Mouse (Mus musculus) liver, postnatal 0 days (tissue): ENCODE data around the gene Fam131a. TPM values are rescaled to one million over a fixed set of nuclear protein-coding genes. Genes with fewer than 3 reads are reported as not detected.

Experiments used
- ATAC-seq: fragments of 200-750 bp; cut with Nextera tagmentation; 2 replicates; pipeline ENCODE4 v1.8.0; 2017; ENCODE audit warnings: mild to moderate bottlenecking, moderate library complexity
- DNase-seq: peaks from one replicate; pipeline ENCODE4 v3.0.0-alpha.2; 2016
- H3K27ac ChIP-seq: fragments of 300-500 bp; sonication (generic); 2 replicates; pipeline ENCODE4 v1.5.1; 2014; ENCODE audit warnings: antibody characterized with exemption, moderate library complexity, mild to moderate bottlenecking, low read depth
- H3K27me3 ChIP-seq: fragments of 300-500 bp; sonication (generic); 2 replicates; pipeline ENCODE4 v1.6.1; 2014; ENCODE audit warnings: low read length, control low read depth, mixed read lengths; ENCODE audit not compliant: insufficient read depth
- H3K36me3 ChIP-seq: fragments of 300-500 bp; sonication (generic); replicated peaks from 2 replicates; pipeline ENCODE4 v1.6.1; 2014; ENCODE audit warnings: mild to moderate bottlenecking, control low read depth, low read length, moderate library complexity, mixed read lengths; ENCODE audit not compliant: insufficient read depth
- H3K4me1 ChIP-seq: fragments of 300-500 bp; sonication (generic); 2 replicates; pipeline ENCODE4 v1.6.1; 2014; ENCODE audit warnings: antibody characterized with exemption, mild to moderate bottlenecking, control low read depth; ENCODE audit not compliant: insufficient read depth
- H3K4me2 ChIP-seq: fragments of 300-500 bp; sonication (generic); 2 replicates; pipeline ENCODE4 v1.6.1; 2014; ENCODE audit warnings: low read depth, mild to moderate bottlenecking, low read length, moderate library complexity, mixed read lengths
- H3K4me3 ChIP-seq: fragments of 300-500 bp; sonication (generic); 2 replicates; pipeline ENCODE4 v1.5.1; 2014; ENCODE audit warnings: low read depth, low read length
- H3K9ac ChIP-seq: fragments of 300-500 bp; sonication (generic); replicated peaks from 2 replicates; pipeline ENCODE4 v1.6.1; 2014; ENCODE audit warnings: mild to moderate bottlenecking, moderate library complexity
- H3K9me3 ChIP-seq: fragments of 300-500 bp; sonication (generic); 2 replicates; pipeline ENCODE4 v1.6.1; 2016; ENCODE audit warnings: mild to moderate bottlenecking, control low read depth, low read length, mixed read lengths
- CTCF ChIP-seq: sonication (generic); IDR thresholded peaks from 2 replicates; pipeline ENCODE4 v1.5.1; 2016; ENCODE audit warnings: antibody characterized with exemption, low read depth
- EP300 ChIP-seq: IDR thresholded peaks from 2 replicates; pipeline ENCODE4 v1.6.1; 2016; ENCODE audit warnings: antibody characterized with exemption, low read depth, mild to moderate bottlenecking
- WGBS: fragments of 180-500 bp; shearing (Covaris S2); extraction: QIAGEN DNeasy Blood & Tissue Kit; methylation state at CpG from one replicate; pipeline ENCODE4 v1.1.7; 2014; ENCODE audit not compliant: insufficient replicate concordance; 5-methylcytosine and 5-hydroxymethylcytosine counted together
- polyA plus RNA-seq: library from polyadenylated mRNA; unstranded; fragments of >200 nt; fragmentation: Nextera tagmentation; extraction: Ambion mirVana; gene quantifications from 2 replicates; pipeline ENCODE4 v1.2.1, GENCODE M21; 2015

Fam131a gene
- polyA plus RNA-seq, 1 experiment from 2014 or later = 0.88 TPM

DNA sequence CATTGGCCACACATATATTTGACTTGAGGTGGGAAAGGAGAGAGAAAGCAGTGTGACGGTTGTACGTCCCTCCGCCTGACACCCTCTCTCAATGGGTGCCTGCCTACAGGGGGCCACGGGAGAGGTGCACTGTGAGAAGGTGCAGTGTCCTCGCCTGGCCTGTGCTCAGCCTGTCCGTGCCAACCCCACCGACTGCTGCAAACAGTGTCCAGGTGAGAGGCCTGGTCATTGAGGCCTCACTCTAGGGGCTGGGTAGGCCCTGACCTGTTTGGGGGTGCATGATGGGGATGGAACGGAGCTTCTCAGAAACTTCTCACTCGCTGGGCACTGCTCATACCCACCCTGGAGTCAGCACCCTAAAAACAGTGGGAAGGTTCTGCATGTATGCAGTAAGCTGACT, 46.8 kb downstream of the Fam131a start:
- 87% methylated on average over 9 of the region's 9 CpGs for WGBS

DNA sequence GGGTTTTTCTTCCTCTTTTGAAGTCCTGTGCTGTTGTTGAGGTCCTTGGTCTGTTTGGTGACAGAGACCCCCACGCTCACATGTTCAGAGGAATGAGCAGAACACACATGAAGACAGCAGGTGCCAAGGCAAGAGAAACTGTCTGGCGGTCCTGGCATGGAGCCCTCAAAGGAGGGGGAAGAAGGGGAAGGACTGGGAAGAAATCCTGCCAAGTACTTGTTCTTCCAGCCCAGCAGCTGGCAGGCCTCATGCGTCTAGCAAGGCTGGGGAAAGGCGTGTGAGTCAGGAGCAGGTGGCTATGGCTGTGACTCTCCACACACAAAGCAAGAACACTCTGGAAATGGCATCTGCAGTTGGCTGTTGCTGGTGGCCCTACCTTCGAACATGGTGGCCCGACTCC, 53.6 kb downstream of the Fam131a start:
- no peak overlapping the region for H3K4me3 ChIP-seq
- no peak for TF ChIP-seq EP300
- TF ChIP-seq CTCF = no peak
- H3K9me3 ChIP-seq = no peaks in the 10 kb centered on the region
- no peaks in the 10 kb centered on the region for H3K4me1 ChIP-seq
- no peak overlapping the region for H3K4me2 ChIP-seq
- WGBS = 63% methylated on average over 6 of the region's 6 CpGs
- H3K9ac ChIP-seq = no peak overlapping the region
- no peaks in the 10 kb centered on the region for H3K36me3 ChIP-seq
- no peaks in the 10 kb centered on the region for H3K27me3 ChIP-seq
- no peak overlapping the region for H3K27ac ChIP-seq
- DNase-seq (no peak), ATAC-seq (no peak)

More for the DNA sequence above, 46.8 kb downstream of the Fam131a start:
- H3K9me3 ChIP-seq = no peaks in the 10 kb centered on the region
- TF ChIP-seq EP300 (no peak), CTCF (no peak)
- ATAC-seq (no peak), DNase-seq (no peak)
- H3K9ac ChIP-seq = no peak overlapping the region
- no peaks in the 10 kb centered on the region for H3K36me3 ChIP-seq
- no peak overlapping the region for H3K4me3 ChIP-seq
- H3K4me1 ChIP-seq = no peaks in the 10 kb centered on the region
- H3K4me2 ChIP-seq = no peak overlapping the region
- peaks cover 12% of the 10 kb centered on the region for H3K27me3 ChIP-seq
- H3K27ac ChIP-seq = no peak overlapping the region

DNA sequence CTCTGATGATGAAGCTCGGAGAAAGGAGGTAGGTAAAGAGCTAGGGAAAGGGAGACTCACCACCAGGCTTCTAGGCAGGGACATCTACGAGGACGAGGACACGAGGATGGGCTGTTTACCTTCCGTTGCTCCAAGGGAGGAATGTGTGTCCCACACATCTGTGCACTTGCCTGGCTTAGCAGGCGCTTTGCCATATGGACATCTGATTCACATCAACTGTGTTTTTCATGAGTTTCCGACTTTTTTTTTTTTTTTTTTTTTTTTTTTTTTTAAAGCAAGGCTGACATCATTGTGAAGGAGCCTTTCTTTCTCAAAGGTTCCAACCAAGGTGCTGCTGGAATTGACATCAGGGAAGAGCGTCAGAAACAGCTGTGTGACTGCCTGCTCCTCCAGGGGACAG, 57.5 kb downstream of the Fam131a start:
- ATAC-seq (no peak), DNase-seq (no peak)
- Histone ChIP-seq H3K9ac (no peak overlapping the region), H3K9me3 (no peaks in the 10 kb centered on the region), H3K4me1 (no peaks in the 10 kb centered on the region), H3K27me3 (no peaks in the 10 kb centered on the region), H3K27ac (no peak overlapping the region), H3K36me3 (no peaks in the 10 kb centered on the region), H3K4me2 (no peak overlapping the region), H3K4me3 (no peak overlapping the region)
- TF ChIP-seq CTCF = no peak
- TF ChIP-seq EP300 = no peak
- WGBS = 56% methylated on average over 8 of the region's 8 CpGs

Other genes with a start within 250 kb of the Fam131a start
- gene Eif2b5, start 194.4 kb upstream of the Fam131a start, polyA plus RNA-seq = 25.3 and 26.1 TPM in 2 replicates
- 3.0 and 3.5 TPM in 2 replicates for gene Dvl3, start 176.3 kb upstream of the Fam131a start, polyA plus RNA-seq
- 288 and 308 TPM in 2 replicates for gene Ap2m1, start 157.8 kb upstream of the Fam131a start, polyA plus RNA-seq
- 18.0 and 19.8 TPM in 2 replicates for gene Abcf3, start 144.7 kb upstream of the Fam131a start, polyA plus RNA-seq
- gene Vwa5b2, start 103.8 kb upstream of the Fam131a start, polyA plus RNA-seq = not detected in 2 replicates
- 20.4 and 23.3 TPM in 2 replicates for gene Eef1akmt4, start 81.6 kb upstream of the Fam131a start, polyA plus RNA-seq
- not detected in 2 replicates for gene Gm49333, start 81.6 kb upstream of the Fam131a start, polyA plus RNA-seq
- gene Alg3, start 81.5 kb upstream of the Fam131a start, polyA plus RNA-seq = 18.6 and 19.0 TPM in 2 replicates
- 0.11 and 0.13 TPM in 2 replicates for gene Camk2n2, start 72.0 kb upstream of the Fam131a start, polyA plus RNA-seq
- gene Ece2, start 63.4 kb upstream of the Fam131a start, polyA plus RNA-seq = 0.14 TPM in 1 of 2 replicates, not detected in the other
- gene Psmd2, start 41.6 kb upstream of the Fam131a start, polyA plus RNA-seq = 97.0 and 110 TPM in 2 replicates
- gene Eif4g1, start 24.9 kb upstream of the Fam131a start, polyA plus RNA-seq = 65.6 and 70.9 TPM in 2 replicates
- 25.1 and 27.5 TPM in 2 replicates for gene Polr2h, start 24.4 kb downstream of the Fam131a start, polyA plus RNA-seq
- gene Clcn2, start 24.5 kb downstream of the Fam131a start, polyA plus RNA-seq = 3.6 and 4.7 TPM in 2 replicates
- 0.34 and 0.45 TPM in 2 replicates for gene Chrd, start 39.9 kb downstream of the Fam131a start, polyA plus RNA-seq
- gene Thpo, start 41.3 kb downstream of the Fam131a start, polyA plus RNA-seq = 8.6 and 8.9 TPM in 2 replicates